Mouse (Mus musculus) stomach, postnatal 0 days (tissue): Measurements from ENCODE around the gene 1700016C15Rik. TPM values are rescaled to one million over a fixed set of nuclear protein-coding genes. Genes with fewer than 3 reads are reported as not detected.

Experiments
- ATAC-seq: fragments of 200-750 bp; cut with Nextera tagmentation; 2 replicates; pipeline ENCODE4 v1.8.0; 2017; ENCODE audit not compliant: low FRiP score, low TSS enrichment
- DNase-seq: peaks from one replicate; pipeline ENCODE4 v3.0.0-alpha.2; 2016; ENCODE audit warnings: low spot score
- H3K27ac ChIP-seq: fragments of 300-500 bp; sonication (generic); replicated peaks from 2 replicates; pipeline ENCODE4 v1.5.1; 2014; ENCODE audit warnings: mild to moderate bottlenecking, control low read depth
- H3K27me3 ChIP-seq: fragments of 300-500 bp; sonication (generic); 2 replicates; pipeline ENCODE4 v1.6.1; 2014; ENCODE audit warnings: low read length; ENCODE audit not compliant: control insufficient read depth, insufficient read depth
- H3K36me3 ChIP-seq: fragments of 300-500 bp; sonication (generic); 2 replicates; pipeline ENCODE4 v1.6.1; 2014; ENCODE audit warnings: low read length, mixed read lengths; ENCODE audit not compliant: control insufficient read depth, insufficient read depth
- H3K4me1 ChIP-seq: fragments of 300-500 bp; sonication (generic); replicated peaks from 2 replicates; pipeline ENCODE4 v1.6.1; 2014; ENCODE audit warnings: antibody characterized with exemption; ENCODE audit not compliant: control insufficient read depth, insufficient read depth
- H3K4me2 ChIP-seq: fragments of 300-500 bp; sonication (generic); replicated peaks from 2 replicates; pipeline ENCODE4 v1.6.1; 2014; ENCODE audit warnings: low read depth, mild to moderate bottlenecking, control low read depth, moderate library complexity
- H3K4me3 ChIP-seq: fragments of 300-500 bp; sonication (generic); 2 replicates; pipeline ENCODE4 v1.5.1; 2014; ENCODE audit warnings: low read depth, low read length, control low read depth
- H3K9ac ChIP-seq: fragments of 300-500 bp; sonication (generic); 2 replicates; pipeline ENCODE4 v1.6.1; 2014; ENCODE audit warnings: mild to moderate bottlenecking, low read length, control low read depth, mixed read lengths
- H3K9me3 ChIP-seq: fragments of 300-500 bp; sonication (generic); 2 replicates; pipeline ENCODE4 v1.6.1; 2016; ENCODE audit warnings: low read length; ENCODE audit not compliant: control insufficient read depth
- CTCF ChIP-seq: IDR thresholded peaks from 2 replicates; pipeline ENCODE4 v1.5.1; 2016; ENCODE audit warnings: antibody characterized with exemption, low read depth, mild to moderate bottlenecking, moderate library complexity
- EP300 ChIP-seq: optimal IDR thresholded peaks from 2 replicates; pipeline ENCODE3; 2016; ENCODE audit warnings: antibody characterized with exemption
- whole genome bisulfite sequencing: fragments of 180-500 bp; shearing (Covaris S2); extraction: QIAGEN DNeasy Blood & Tissue Kit; methylation state at CpG from one replicate; pipeline ENCODE4 v1.1.7; 2014; 5-methylcytosine and 5-hydroxymethylcytosine counted together
- polyA plus RNA-seq: library from polyadenylated mRNA; unstranded; fragments of >200 nt; fragmentation: Nextera tagmentation; extraction: Ambion mirVana; gene quantifications from 2 replicates; pipeline ENCODE4 v1.2.1, GENCODE M21; 2015

Gene 1700016C15Rik
- polyA plus RNA-seq, 1 experiment from 2014 or later = 0.17 TPM

DNA sequence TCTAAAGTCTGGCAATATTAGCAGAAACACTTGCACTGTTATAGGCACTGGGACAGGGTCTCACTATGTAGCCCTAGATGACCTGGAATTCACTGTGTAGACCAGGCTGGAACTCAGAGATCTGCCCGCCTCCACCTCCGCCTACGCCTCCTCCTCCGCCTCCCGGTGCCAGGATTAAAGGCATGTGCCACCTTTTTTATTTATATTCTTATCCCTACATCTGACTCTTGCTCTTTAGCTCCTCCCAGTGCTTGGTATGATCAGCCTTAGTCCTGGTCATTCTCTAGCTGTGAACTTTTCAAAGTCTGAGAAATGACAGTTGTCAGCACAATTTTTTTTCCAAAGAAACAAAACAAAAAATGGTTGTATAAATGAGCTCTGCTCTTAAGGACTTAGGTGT, 42.6 kb upstream of the 1700016C15Rik start:
- no peaks in the 10 kb centered on the region for H3K27me3 ChIP-seq
- H3K36me3 ChIP-seq = no peaks in the 10 kb centered on the region
- 67% methylated on average over 5 of the region's 5 CpGs for whole genome bisulfite sequencing
- no peak for DNase-seq
- H3K4me2 ChIP-seq = no peak overlapping the region
- H3K4me1 ChIP-seq = no peaks in the 10 kb centered on the region
- no peak for ATAC-seq
- TF ChIP-seq EP300 (no peak), CTCF (0 out of 2 replicates have a peak, but pooled peaks have one; percentile 11)
- no peak overlapping the region for H3K4me3 ChIP-seq
- no peaks in the 10 kb centered on the region for H3K9me3 ChIP-seq
- no peak overlapping the region for H3K9ac ChIP-seq
- H3K27ac ChIP-seq = no peak overlapping the region

DNA sequence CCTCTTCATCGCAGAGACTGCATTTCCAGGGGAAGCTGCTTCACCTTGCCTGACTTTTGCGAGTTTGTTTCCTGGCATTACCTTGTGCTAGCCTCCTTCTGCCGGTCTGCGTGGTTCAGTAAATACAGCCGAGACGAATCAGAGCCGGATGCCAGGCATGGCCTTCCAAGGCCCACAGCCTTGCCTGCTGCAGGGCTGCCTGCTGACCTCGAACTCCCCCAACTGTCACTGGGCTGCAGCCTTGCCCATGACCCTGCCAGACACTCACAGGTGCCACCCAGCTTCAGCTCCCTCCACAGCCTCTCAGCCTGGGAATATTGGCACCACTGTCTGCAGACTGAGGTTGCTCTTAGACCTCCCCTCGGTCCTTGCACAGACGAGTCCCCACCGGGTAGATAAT, 37.1 kb upstream of the 1700016C15Rik start:
- no peaks in the 10 kb centered on the region for H3K9me3 ChIP-seq
- TF ChIP-seq EP300 (no peak), CTCF (no peak)
- H3K9ac ChIP-seq = no peak overlapping the region
- no peaks in the 10 kb centered on the region for H3K36me3 ChIP-seq
- WGBS = 74% methylated on average over 11 of the region's 11 CpGs
- peaks cover 3% of the 10 kb centered on the region; the same call in 1 of the 2 replicates for H3K4me1 ChIP-seq
- no peak overlapping the region for H3K27ac ChIP-seq
- no peaks in the 10 kb centered on the region for H3K27me3 ChIP-seq
- no peak for ATAC-seq
- no peak overlapping the region for H3K4me2 ChIP-seq
- H3K4me3 ChIP-seq = no peak overlapping the region
- no peak for DNase-seq

GRCm38 (mm10) chr1:177693486-177694252, 35.9 kb upstream of the 1700016C15Rik start:
- H3K27me3 ChIP-seq = no peaks in the 10 kb centered on the region
- H3K9ac ChIP-seq = no peak overlapping the region
- no peak overlapping the region for H3K4me2 ChIP-seq
- TF ChIP-seq CTCF (no peak), EP300 (no peak)
- DNase-seq (no peak), ATAC-seq (no peak)
- 50% methylated on average over 9 of the region's 9 CpGs for WGBS
- no peak overlapping the region for H3K27ac ChIP-seq
- no peaks in the 10 kb centered on the region for H3K36me3 ChIP-seq
- H3K9me3 ChIP-seq = no peaks in the 10 kb centered on the region
- no peak overlapping the region for H3K4me3 ChIP-seq
- H3K4me1 ChIP-seq = peaks cover 3% of the 10 kb centered on the region; the same call in 1 of the 2 replicates

DNA sequence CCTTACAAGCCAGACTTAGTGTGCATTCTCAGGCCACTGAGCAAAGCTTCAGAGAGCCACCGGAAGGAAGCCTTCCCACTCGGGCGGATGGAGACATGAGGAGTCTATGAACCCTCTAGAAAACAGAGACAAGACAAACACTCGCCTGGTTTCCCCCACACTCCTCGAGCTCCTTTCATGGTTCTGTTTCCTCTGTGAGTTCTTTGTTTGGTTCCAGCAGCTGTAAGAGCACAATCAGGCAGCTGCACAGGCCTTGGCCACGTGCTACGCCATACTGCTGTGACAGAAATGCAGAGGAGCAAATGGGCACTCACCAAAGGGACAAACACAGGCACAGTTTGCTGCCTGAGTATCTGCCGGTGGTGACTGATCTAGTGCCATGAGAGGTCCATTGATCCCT, 29.1 kb upstream of the 1700016C15Rik start:
- no peaks in the 10 kb centered on the region for H3K9me3 ChIP-seq
- WGBS = 70% methylated on average over 8 of the region's 8 CpGs

DNA sequence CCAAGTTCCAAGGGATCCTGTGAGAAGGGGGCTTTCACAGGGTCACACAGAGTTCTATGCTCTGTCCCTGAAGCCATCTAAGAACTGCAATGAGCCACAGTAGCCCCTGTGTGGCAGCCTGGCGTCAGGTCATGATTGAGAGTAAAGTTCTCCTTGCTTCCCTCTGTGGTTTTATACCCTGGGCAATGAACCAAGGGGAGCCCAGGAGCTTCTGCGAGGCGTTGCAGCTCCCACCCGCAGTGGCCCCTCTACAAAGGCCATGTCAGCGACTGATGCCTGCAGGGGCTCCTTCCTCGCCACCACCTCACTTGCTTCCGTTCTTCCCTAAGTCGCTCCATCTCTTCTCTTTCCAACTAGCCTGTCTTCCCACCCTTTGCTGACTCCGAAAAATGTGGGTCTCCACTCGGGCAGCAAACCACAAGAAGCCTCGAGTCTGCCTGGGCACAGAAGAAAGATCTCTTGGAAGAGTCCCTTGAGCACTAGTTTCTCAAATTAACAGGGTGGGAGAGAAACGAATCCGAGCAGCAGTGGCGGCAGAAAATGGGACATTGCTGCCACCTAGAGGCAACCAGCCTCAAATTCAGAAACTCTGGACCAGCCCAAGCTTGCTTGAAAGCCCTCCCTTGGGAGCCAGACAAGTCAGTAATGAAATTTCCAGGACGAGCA, 27.0 kb upstream of the 1700016C15Rik start:
- Histone ChIP-seq H3K27ac (no peak overlapping the region), H3K9ac (peak overlapping the region; percentile 45; the same call in 1 of the 2 replicates), H3K4me3 (peak overlapping the region; percentile 44), H3K9me3 (no peaks in the 10 kb centered on the region), H3K4me2 (peak overlapping the region; percentile 84), H3K36me3 (no peaks in the 10 kb centered on the region), H3K4me1 (no peaks in the 10 kb centered on the region; the same call in 1 of the 2 replicates), H3K27me3 (no peaks in the 10 kb centered on the region)
- ATAC-seq (peak; percentile 61), DNase-seq (peak; percentile 76)
- peak; percentile 85 for TF ChIP-seq CTCF
- TF ChIP-seq EP300 = no peak
- WGBS = 4% methylated on average over 15 of the region's 15 CpGs

More for the DNA sequence above, 29.1 kb upstream of the 1700016C15Rik start:
- no peak for DNase-seq
- no peak for ATAC-seq
- Histone ChIP-seq H3K4me2 (no peak overlapping the region), H3K27ac (no peak overlapping the region), H3K27me3 (no peaks in the 10 kb centered on the region), H3K4me3 (no peak overlapping the region), H3K4me1 (no peaks in the 10 kb centered on the region; the same call in 1 of the 2 replicates), H3K9ac (no peak overlapping the region), H3K36me3 (no peaks in the 10 kb centered on the region)
- no peak for TF ChIP-seq CTCF
- TF ChIP-seq EP300 = no peak
